Mouse (Mus musculus) fat pad, adult 2 months (tissue): ENCODE measurements at regions not wholly inside any gene's neighbourhood (a gene's known extent, or its start where the extent isn't known, plus 50 kb on each side); places are given as distances from the start of the nearest gene placed in this dataset.
"Not testable (repeated sequence)": the region's sequence is repeated elsewhere in the genome, so short reads cannot be mapped to it uniquely, and the experiment has no call there.

Source experiments
- DNase-seq: peaks from one replicate; pipeline ENCODE4 v3.0.0-alpha.2; 2011; ENCODE audit warnings: low read depth, low spot score; ENCODE audit errors: extremely low read depth

DNA sequence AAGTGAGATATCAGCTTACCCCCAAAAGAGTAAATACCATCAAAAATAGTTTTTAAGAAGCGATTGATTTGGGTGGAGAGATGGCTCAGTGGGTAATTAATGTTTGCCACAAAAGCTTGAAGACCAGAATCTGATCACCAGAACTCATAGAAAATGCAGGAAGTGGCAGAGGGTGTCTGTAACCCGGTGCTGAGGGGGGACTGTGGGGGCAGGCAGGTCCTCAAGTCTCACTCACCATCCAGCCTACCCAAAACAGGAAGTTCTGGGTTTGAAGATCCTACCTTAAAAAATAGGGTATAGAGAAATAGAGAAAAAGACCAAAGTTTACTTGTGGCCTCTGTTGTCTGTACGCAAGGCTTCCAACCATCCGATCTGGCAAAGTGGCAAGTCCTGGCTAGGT is 190.3 kb upstream of the Plcz1 start:
- no peak for DNase-seq

DNA sequence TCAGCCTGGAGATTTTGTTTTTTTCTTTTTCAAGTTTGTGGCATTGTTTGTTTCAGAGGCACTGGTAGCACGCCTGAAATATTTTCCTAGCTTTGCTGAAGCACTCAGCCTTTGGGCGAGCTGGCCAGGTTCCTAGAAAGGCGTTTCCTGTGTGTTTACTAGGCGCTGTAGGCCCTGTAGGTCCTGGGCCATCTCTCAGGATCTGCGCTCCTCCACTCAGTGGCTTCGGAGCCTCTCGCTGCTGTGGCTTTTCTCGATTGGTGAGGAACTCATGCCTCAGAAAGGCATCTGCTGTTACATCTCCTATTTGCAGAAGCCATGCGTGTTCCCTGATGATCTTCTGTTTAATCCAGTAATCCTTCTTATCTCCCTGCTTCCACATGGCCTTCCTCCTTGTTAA is 188.0 kb upstream of the Plcz1 start:
- DNase-seq: no peak

DNA sequence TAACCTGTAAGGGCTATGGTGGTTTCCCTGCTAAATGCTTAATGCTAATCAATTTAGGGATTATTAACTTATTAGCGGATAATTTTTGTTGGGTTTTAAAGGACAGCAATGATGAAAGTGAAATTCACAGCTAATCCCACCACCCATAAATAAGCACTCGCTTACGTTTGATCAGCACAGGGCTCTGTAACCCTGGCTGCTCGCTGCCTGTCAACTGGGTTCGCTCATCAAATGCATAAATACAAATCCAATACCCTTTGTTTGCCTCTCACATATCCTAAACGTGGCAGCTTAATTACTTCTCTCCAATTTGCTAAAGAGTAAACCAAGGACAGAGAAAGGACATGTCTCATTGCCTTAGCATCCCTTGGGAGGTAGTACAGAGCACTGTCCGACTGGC is 187.5 kb upstream of the Plcz1 start:
- DNase-seq: no peak

- DNase-seq: no peak
Observed at GRCm38 (mm10) chr6:140222534-140223324, 181.5 kb upstream of the Plcz1 start.

DNA sequence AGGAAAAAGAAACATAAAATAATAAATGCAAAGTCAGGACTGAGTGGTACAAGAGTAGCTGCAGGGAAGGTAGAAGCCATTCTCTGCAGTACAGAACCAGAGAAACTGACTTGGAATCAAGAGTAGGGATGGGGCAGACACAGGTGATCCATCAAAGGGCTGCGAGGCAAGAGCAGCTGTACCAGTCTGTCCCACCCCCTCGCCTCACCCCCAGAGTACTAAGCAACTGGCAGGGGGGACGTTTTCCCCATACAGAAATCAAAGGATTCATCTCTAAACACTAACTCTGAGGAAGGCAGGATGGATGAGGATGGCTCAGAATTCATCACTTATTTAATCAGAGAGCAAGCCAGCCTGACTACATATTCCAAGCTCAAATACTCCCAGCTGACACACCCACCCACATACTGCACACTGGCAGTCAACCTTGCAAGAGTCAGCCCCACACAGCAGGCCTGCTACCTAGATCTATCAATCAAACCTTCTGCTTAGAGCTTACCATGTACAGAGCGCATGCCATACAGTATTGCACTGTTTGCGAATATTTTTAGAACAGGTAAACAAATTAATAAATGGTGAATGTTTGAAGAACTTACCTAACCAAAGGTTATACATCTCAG is 180.5 kb upstream of the Plcz1 start:
- no peak for DNase-seq

DNA sequence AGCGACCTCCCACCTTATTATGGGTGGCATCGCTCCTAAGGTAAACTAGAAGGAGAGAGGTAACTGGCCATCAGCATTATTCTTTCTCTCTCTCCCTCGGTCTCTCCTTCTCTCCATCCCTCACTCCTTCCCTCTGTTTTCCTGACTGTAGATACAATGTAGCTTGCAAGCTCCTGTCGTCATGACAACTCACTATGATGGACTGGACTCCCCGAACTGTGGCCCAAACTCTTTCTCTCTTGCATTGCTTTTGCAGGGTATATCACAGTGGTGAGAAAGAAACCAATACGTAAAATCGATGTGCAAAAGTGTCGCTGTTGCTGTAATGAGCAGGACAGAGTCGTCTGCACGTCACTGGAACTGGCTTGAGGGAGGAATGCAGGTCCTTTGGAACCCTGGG is 177.5 kb upstream of the Plcz1 start:
- no peak for DNase-seq

DNA sequence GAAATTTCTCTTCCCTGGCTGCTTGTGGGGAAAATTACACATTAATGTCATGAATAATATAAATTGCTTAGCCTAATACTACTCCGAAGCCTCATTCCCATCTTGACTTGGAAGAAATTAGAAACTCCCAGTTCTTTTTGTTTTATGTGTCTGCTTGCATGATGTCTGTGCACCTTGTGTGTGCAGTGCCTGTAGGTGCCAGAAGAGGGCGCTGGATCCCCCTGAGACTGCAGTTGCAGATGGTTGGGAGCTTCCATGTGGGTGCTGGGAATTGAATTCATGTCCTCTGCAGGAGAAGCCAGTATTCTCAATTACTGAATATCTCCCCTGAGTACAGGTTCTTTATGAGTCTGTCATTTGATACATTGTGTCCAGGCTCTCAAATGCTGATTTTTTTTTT is 171.1 kb upstream of the Plcz1 start:
- no peak for DNase-seq

DNA sequence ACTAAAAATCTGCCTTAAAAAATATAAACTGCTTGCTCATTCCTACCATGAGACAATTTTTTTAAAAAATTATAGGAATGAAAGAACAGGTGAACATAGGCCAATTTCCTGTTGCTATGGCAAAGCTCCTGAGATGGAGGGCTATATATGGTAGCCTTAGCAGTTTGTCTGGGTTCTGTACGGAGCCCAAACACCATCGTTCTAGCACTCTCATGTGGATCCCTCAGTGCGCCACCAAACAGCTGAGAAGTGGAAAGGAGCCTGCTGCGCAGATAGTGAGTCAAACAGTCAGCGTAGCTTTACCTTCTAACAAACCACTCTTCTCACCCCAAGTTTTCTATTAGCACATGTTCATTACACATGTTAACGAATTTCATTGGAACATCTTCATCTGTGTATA is 168.9 kb upstream of the Plcz1 start:
- no peak for DNase-seq

GRCm38 (mm10) chr6:140209083-140209482 is 167.8 kb upstream of the Plcz1 start:
- DNase-seq: no peak

GRCm38 (mm10) chr6:140208375-140208774 is 167.1 kb upstream of the Plcz1 start:
- peak; percentile 28 for DNase-seq

GRCm38 (mm10) chr6:140206676-140207075 is 165.4 kb upstream of the Plcz1 start:
- DNase-seq: not testable (repeated sequence)

DNA sequence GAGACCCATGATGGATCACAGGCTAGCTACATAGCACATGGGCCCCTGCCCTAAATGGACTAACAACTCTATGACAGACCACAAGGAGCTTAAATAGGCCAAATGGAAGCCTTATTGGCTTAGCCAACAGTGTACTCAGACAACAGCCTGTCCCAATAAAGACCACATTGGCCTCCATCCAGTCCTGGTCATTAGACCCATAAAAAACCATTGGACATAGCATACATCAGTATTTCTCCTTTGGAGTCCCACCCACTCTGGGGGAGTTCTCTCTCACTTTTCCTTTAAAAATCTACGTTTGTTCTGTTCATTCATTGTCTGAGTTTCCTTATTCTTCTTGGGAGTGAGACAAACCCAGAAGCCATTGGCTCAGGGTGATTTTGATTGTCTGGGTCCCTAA is 160.1 kb upstream of the Plcz1 start:
- no peak for DNase-seq

DNA sequence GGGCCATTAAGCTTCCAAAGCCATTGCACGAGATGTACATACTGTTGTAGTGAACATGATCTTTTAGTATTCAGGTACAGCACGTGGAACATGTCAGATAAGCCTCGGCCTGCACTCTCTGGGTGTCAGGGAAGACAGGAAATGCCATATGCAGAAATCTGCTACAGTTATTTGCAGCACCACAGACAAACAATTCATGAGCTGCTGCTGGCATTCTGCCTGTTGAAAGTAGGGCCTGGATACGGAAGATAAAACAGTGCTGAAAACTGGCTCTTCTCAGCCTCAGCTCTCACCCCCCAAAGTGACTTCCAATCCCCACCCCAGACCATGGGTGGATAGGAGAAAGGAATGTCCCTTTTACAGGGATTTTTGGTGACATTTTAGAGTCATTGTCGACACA is 159.1 kb upstream of the Plcz1 start:
- no peak for DNase-seq

DNA sequence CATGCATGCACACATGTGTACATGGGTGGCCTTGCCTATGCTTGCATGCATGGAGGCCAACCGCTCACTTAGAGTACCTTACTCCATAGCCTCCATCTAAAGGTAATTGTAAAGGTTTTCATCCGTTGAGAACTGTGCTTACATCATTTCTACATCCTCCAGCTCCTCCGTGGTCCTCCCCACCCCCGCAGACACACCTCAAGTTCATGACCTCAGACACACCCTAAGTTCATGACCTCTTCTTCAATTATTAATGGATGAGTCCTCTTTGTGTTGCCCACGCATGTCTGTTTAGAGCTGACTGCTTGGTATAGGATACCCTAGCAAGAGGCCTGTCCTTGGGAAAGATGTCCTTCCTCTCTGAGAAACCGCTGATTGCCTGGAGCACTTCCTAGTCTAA is 156.8 kb upstream of the Plcz1 start:
- no peak for DNase-seq

DNA sequence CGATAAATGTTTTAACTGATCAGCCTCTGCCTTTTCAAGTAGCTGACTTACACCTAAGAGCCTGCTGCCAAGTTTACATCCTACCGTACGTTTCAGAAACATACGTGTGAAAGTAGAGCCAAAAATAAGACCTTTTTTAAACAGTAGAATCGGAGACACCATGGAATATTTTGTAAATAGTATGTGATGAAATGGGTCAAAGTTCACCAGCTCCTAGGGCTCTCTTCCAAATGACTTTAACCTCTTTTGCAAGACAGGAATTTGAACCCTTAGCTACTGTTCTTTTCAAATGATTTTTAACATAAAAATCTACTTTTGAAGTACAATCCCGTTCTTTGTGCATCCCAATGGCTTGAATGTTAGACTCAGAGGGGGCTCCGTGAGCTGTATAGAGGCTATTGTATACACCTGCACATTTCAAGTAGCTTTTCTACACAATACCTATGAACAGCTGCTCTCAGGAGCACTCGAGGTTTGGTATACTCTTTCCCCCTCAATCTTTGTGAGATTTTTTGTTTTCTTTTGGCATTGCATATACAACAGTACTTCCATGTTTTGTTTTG is 155.9 kb upstream of the Plcz1 start:
- DNase-seq: no peak

GRCm38 (mm10) chr6:140194276-140194675 is 153.0 kb upstream of the Plcz1 start:
- DNase-seq: no peak

DNA sequence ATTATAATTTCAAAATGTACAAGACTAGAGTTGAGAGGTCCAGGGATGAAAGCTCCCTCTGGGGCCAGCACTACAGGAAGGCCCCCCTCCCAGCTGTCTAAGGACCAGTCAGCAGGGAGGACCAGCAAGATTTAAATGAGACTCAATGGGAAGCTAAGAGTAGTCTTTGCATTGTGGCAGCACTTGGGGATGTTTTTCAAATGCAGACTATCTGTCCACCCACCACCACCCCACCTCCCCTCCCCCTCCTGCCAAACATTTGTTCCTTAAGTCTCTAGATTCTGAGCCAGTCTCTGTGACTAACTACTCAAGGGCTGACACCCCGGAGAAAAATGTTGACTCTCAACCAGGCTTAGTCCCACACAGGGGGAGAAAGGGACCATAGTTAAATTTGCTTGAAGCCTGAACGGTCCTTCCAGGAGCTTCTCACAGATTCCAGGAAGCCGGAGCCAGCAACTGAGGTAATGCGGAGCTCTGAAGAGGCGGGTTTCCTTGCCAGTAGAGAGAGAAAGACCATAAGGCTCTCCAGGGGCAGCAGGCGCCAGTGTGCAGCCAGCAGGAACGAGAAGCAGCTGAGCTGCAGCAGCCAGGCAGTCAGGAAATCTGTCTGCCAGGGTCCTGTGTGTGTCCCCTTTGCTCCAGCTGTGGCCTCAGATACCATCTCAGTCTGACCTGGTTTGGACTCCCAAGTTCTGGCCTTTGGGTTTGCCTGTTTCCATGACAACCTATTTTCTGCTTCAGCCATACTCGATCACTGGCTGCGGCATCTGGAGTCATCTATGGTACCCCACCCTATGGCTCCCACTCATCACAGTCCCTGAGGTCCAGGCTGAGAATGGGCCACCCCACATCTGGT is 152.1 kb upstream of the Plcz1 start:
- DNase-seq: no peak

DNA sequence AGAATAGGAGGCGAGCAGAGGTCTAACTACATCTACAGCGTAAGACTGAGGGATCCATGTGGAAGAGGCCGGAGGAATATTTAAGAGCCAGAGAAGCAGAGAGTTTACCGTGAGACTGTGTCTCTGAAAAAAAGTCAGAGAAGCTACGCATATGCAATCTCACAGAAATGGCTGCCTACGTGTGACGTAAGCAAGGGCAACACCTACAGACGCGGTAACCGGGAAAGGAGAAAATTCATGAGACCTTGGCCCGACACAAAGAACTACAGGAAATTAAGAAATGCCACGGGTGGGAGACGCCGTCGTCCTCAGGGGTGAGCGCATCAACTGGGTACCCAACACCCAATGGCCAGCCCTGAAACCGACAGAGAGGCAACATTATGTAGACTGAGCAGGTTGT is 151.3 kb upstream of the Plcz1 start:
- DNase-seq: no peak

- no peak for DNase-seq
Observed at GRCm38 (mm10) chr6:140191341-140191740, 150.1 kb upstream of the Plcz1 start.

GRCm38 (mm10) chr6:140189601-140190000 is 148.3 kb upstream of the Plcz1 start:
- DNase-seq: no peak

- no peak for DNase-seq
Observed at GRCm38 (mm10) chr6:140187733-140188132, 146.5 kb upstream of the Plcz1 start.

DNA sequence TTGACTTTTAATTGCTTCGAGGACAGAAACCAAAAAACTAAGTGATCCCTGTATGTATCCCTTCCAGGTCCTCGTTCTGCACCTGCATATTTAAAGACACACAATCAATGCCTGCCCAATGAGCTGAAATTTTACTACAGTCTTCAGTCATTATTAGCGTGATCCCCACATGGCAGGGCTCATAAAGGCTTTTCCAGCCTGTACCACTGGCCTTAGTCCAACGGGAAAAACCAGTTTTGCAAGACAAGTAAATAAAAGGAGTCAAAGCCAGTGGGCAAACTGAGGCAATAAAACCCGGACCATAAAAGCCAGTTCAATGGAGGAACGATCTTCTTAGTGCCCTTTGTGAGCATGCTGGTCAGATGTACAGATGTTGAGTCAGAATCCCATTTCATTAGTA is 145.8 kb upstream of the Plcz1 start:
- no peak for DNase-seq
